Mouse (Mus musculus): ENCODE data around the gene D17Wsu92e.

GRCm38 (mm10) chr17:27814606-27815005 lies 5.8 kb downstream of the D17Wsu92e start:
- no peak for TF ChIP-seq CTCF (IDR thresholded peaks at IDR 0.05; ENCODE audit: control insufficient read depth, insufficient read depth, low read length)
- TF ChIP-seq POLR2A (IDR thresholded peaks at IDR 0.05; ENCODE audit: borderline replicate concordance, control insufficient read depth, low read depth, low read length), result no peak

All from bone marrow, adult 2 months (tissue).